Mouse (Mus musculus) C2C12 (cell line): ENCODE data around the gene Phc1.

Experiments used
- CTCF ChIP-seq: IDR thresholded peaks from one replicate; pipeline ENCODE4 v1.5.1; 2011; ENCODE audit not compliant: control insufficient read depth, insufficient read depth, insufficient read length
- MAX ChIP-seq: IDR thresholded peaks from one replicate; pipeline ENCODE4 v1.6.1; 2011; ENCODE audit warnings: mild to moderate bottlenecking, control low read depth
- MYOG ChIP-seq: IDR thresholded peaks from one replicate; pipeline ENCODE4 v1.6.1; 2011; ENCODE audit not compliant: control insufficient read depth, insufficient read length; ENCODE audit errors: extremely low read depth

GRCm38 (mm10) chr6:122366976-122367375 is 26.6 kb upstream of the Phc1 start:
- TF ChIP-seq CTCF (no peak), MYOG (no peak), MAX (no peak)
